ENCODE assay signal across 27 mouse cellular contexts in genomic region chr13:101355363-101355762, GRCm38 (mm10).
DNase-seq lines count a peak whose midpoint lies in the region; ATAC-seq and TF ChIP-seq lines count a peak whose summit lies in the region.
"Had no signal": no experiment of that assay in that cellular context is flagged by ENCODE, and none has a peak within 500 bp of the region (broad histone marks: within the 10 kb centered on the region; RNA-seq: fewer than 3 reads in every experiment).

No protein-coding gene starts in this region.

- no peaks in the 10 kb centered on the region for H3K27me3 ChIP-seq in forebrain, embryonic 14.5 days (replicated peaks; ENCODE audit: control insufficient read depth, insufficient read depth, low read length)
- no peaks in the 10 kb centered on the region for H3K27me3 ChIP-seq in forebrain, embryonic 11.5 days (ENCODE audit: control insufficient read depth, insufficient read depth, low read length)
- H3K27me3 ChIP-seq in lung, postnatal 0 days (replicated peaks; ENCODE audit: insufficient read depth, low read length), result no peaks in the 10 kb centered on the region
- H3K27me3 ChIP-seq: embryonic facial prominence, embryonic 13.5 days; forebrain, embryonic 13.5 days; kidney, embryonic 15.5 days; liver, embryonic 13.5 days; stomach, embryonic 15.5 days had no signal

- ATAC-seq in forebrain, embryonic 14.5 days, result peak; percentile 12; the same call in 1 of the 2 replicates
- no peak for ATAC-seq in forebrain, embryonic 11.5 days (replicated peaks; ENCODE audit: low FRiP score)
- ATAC-seq in lung, postnatal 0 days, result no peak
- ATAC-seq: CD4-positive, CD25-positive, alpha-beta regulatory T cell, adult 4 months; forebrain, embryonic 13.5 days had no signal

- H3K4me2 ChIP-seq in forebrain, embryonic 14.5 days (ENCODE audit: low read length), result no peak overlapping the region
- no peak overlapping the region for H3K4me2 ChIP-seq in forebrain, embryonic 11.5 days (ENCODE audit: low read depth, low read length, severe bottlenecking)
- H3K4me2 ChIP-seq in lung, postnatal 0 days (replicated peaks; ENCODE audit: low read depth, low read length), result no peak overlapping the region
- H3K4me2 ChIP-seq: embryonic facial prominence, embryonic 13.5 days; forebrain, embryonic 13.5 days; kidney, embryonic 15.5 days; liver, embryonic 13.5 days; lung, embryonic 14.5 days; stomach, embryonic 15.5 days had no signal

- peak; percentile 20 for DNase-seq in forebrain, embryonic 14.5 days (ENCODE audit: low spot score)
- DNase-seq in forebrain, embryonic 11.5 days (ENCODE audit: low spot score), result no peak
- DNase-seq in layer of hippocampus, adult 11-12 months (ENCODE audit: low spot score), result peak; percentile 33
- no peak for DNase-seq in layer of hippocampus, postnatal 10 days (ENCODE audit: low spot score in 2 of 2)
- DNase-seq in right cerebral cortex, adult 2 months (ENCODE audit: low spot score in 2 of 2), result peak; percentile 13 to 19
- DNase-seq in right cerebral cortex, postnatal 10 days (ENCODE audit: low spot score in 2 of 2), result no peak
- DNase-seq in ovary, adult 18-20 months (ENCODE audit: low spot score), result no peak
- no peak for DNase-seq in lung, postnatal 0 days (ENCODE audit: low spot score)
- DNase-seq: adrenal gland, postnatal 25 days; cerebellum, adult 11 months; cerebellum, postnatal 36 days; embryo, embryonic 11 days; gastrocnemius, postnatal 36 days; kidney, adult 11 months; kidney, postnatal 36 days; liver, embryonic 13.5 days; lung, embryonic 14.5 days; lung, postnatal 4 days; midbrain, embryonic 14.5 days; thymus, adult 18-20 months; thymus, postnatal 36 days had no signal

- H3K4me1 ChIP-seq in forebrain, embryonic 14.5 days (ENCODE audit: control insufficient read depth, insufficient read depth, low read length), result no peaks in the 10 kb centered on the region
- no peaks in the 10 kb centered on the region for H3K4me1 ChIP-seq in forebrain, embryonic 11.5 days (replicated peaks; ENCODE audit: control insufficient read depth, insufficient read depth, low read length)
- no peaks in the 10 kb centered on the region for H3K4me1 ChIP-seq in lung, postnatal 0 days (ENCODE audit: insufficient read depth, low read depth, low read length)
- H3K4me1 ChIP-seq: embryonic facial prominence, embryonic 13.5 days; forebrain, embryonic 13.5 days; kidney, embryonic 15.5 days; liver, embryonic 13.5 days; stomach, embryonic 15.5 days had no signal

- no peak overlapping the region for H3K4me3 ChIP-seq in forebrain, embryonic 14.5 days (ENCODE audit: low read depth, low read length)
- no peak overlapping the region for H3K4me3 ChIP-seq in forebrain, embryonic 11.5 days (ENCODE audit: low read depth, low read length)
- H3K4me3 ChIP-seq in lung, postnatal 0 days (ENCODE audit: low read depth, low read length), result no peak overlapping the region
- H3K4me3 ChIP-seq: embryonic facial prominence, embryonic 13.5 days; erythroblast, embryonic 14.5 days; forebrain, embryonic 13.5 days; kidney, embryonic 15.5 days; liver, embryonic 13.5 days; stomach, embryonic 15.5 days had no signal

- TF ChIP-seq EP300 in lung, postnatal 0 days (IDR thresholded peaks at IDR 0.05), result no peak

- H3K36me3 ChIP-seq in forebrain, embryonic 14.5 days (ENCODE audit: control insufficient read depth, insufficient read depth, low read length), result no peaks in the 10 kb centered on the region
- no peaks in the 10 kb centered on the region for H3K36me3 ChIP-seq in forebrain, embryonic 11.5 days (ENCODE audit: control insufficient read depth, insufficient read depth, low read length)
- H3K36me3 ChIP-seq in lung, postnatal 0 days (ENCODE audit: insufficient read depth, low read length), result no peaks in the 10 kb centered on the region
- H3K36me3 ChIP-seq: embryonic facial prominence, embryonic 13.5 days; kidney, embryonic 15.5 days; liver, embryonic 13.5 days; stomach, embryonic 15.5 days had no signal

- H3K9me3 ChIP-seq in forebrain, embryonic 14.5 days (replicated peaks; ENCODE audit: control insufficient read depth, low read length), result no peaks in the 10 kb centered on the region
- H3K9me3 ChIP-seq in forebrain, embryonic 11.5 days (ENCODE audit: control insufficient read depth, low read length), result no peaks in the 10 kb centered on the region
- no peaks in the 10 kb centered on the region for H3K9me3 ChIP-seq in lung, postnatal 0 days (ENCODE audit: low read length)
- H3K9me3 ChIP-seq: embryonic facial prominence, embryonic 13.5 days; forebrain, embryonic 13.5 days; kidney, embryonic 15.5 days; liver, embryonic 13.5 days; stomach, embryonic 15.5 days had no signal

- no peak overlapping the region for H3K9ac ChIP-seq in forebrain, embryonic 14.5 days (ENCODE audit: low read length)
- H3K9ac ChIP-seq in forebrain, embryonic 11.5 days (ENCODE audit: low read length), result no peak overlapping the region
- no peak overlapping the region for H3K9ac ChIP-seq in lung, postnatal 0 days (replicated peaks; ENCODE audit: low read depth)
- H3K9ac ChIP-seq: embryonic facial prominence, embryonic 13.5 days; forebrain, embryonic 13.5 days; kidney, embryonic 15.5 days; liver, embryonic 13.5 days; lung, embryonic 14.5 days; stomach, embryonic 15.5 days had no signal

- no peak for TF ChIP-seq CTCF in lung, postnatal 0 days (IDR thresholded peaks at IDR 0.05)

- H3K27ac ChIP-seq in forebrain, embryonic 14.5 days (ENCODE audit: low read depth, low read length), result no peak overlapping the region
- H3K27ac ChIP-seq in forebrain, embryonic 11.5 days (ENCODE audit: low read depth, low read length), result no peak overlapping the region
- no peak overlapping the region for H3K27ac ChIP-seq in lung, postnatal 0 days (ENCODE audit: low read length)
- H3K27ac ChIP-seq: embryonic facial prominence, embryonic 13.5 days; forebrain, embryonic 13.5 days; kidney, embryonic 15.5 days; liver, embryonic 13.5 days; stomach, embryonic 15.5 days had no signal

- 95% methylated on average over 3 of the region's 3 CpGs for WGBS in forebrain, embryonic 14.5 days
- 92% methylated on average over 3 of the region's 3 CpGs for WGBS in forebrain, embryonic 11.5 days
- 85% methylated on average over 3 of the region's 3 CpGs for WGBS in lung, postnatal 0 days

Comparison
In these comparisons a context has a peak if more than half of its experiments do, and no peak if none do; other contexts are left out.
1. DNase-seq: peak in forebrain, embryonic 14.5 days (single experiment), layer of hippocampus, adult 11-12 months (single experiment) and right cerebral cortex, adult 2 months (2 of 2); none in forebrain, embryonic 11.5 days (single experiment), layer of hippocampus, postnatal 10 days (0 of 2), right cerebral cortex, postnatal 10 days (0 of 2), ovary, adult 18-20 months (single experiment) and lung, postnatal 0 days (single experiment).